ENCODE assay signal across 7 mouse cellular contexts in the genomic region with DNA sequence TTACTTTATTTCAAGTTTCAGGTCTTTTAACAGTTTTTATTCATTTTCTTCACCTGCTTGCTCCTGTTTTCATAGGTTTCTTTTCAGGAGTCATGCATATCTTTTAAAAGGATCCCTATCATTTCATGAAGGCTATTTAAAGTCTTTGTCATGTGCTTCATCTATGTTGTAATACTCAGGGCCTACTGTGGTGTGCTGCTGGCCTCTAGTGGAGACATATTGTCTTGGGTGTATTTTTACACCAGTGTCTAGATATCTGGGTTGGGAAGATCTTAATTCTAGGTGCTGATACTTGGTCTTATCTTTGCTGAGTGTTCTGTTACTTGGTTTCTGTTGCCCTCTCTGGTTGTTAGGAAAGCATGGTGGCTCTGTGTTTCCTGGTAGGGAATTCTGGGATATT.
DNase-seq lines count a peak whose midpoint lies in the region; ATAC-seq lines count a peak whose summit lies in the region.

No protein-coding gene starts in this region.

- peak; percentile 44 for DNase-seq in urinary bladder, postnatal 14 days (ENCODE audit: low spot score)
- DNase-seq in urinary bladder, postnatal 4 days (ENCODE audit: low spot score in 2 of 2): no peak
- peak; percentile 5 for DNase-seq in c-Kit-positive CD71-positive TER-119-negative erythroid progenitor cells, embryonic 14.5 days (ENCODE audit: low read depth)
- peak; percentile 48 for DNase-seq in heart, postnatal 4 days
- peak; percentile 51 for DNase-seq in layer of hippocampus, adult 11-12 months (ENCODE audit: low spot score)
- DNase-seq in lung, postnatal 36 days: peak; percentile 64

- no peak for ATAC-seq in megakaryocyte, adult 5-6 weeks (ENCODE audit: poor library complexity, severe bottlenecking)

Comparison
In these comparisons a context has a peak if more than half of its experiments do, and no peak if none do; other contexts are left out.
1. DNase-seq: peak in urinary bladder, postnatal 14 days (single experiment), c-Kit-positive CD71-positive TER-119-negative erythroid progenitor cells, embryonic 14.5 days (single experiment), heart, postnatal 4 days (single experiment), layer of hippocampus, adult 11-12 months (single experiment) and lung, postnatal 36 days (single experiment); none in urinary bladder, postnatal 4 days (0 of 2).